Mouse (Mus musculus): ENCODE data around the gene Fam98c. TPM values are rescaled to one million over a fixed set of nuclear protein-coding genes. Genes with fewer than 3 reads are reported as not detected.

The Fam98c gene
- polyA plus RNA-seq, 1 experiment from 2014 or later: 18.4 TPM

GRCm38 (mm10) chr7:29170066-29170754, 14.2 kb upstream of the Fam98c start, which contains the start of the genes Ggn and Spred3:
TSS of gene Ggn (plus strand) at chr7:29170210.
TSS of gene Spred3 (minus strand) at chr7:29170411.
- peaks cover 32% of the 10 kb centered on the region for H3K36me3 ChIP-seq
- peaks cover 63% of the 10 kb centered on the region for H3K27me3 ChIP-seq (ENCODE audit: insufficient read depth, poor library complexity, severe bottlenecking)
- WGBS: under 1% methylated on average over 30 of the region's 30 CpGs
- peak; percentile 76 for DNase-seq (ENCODE audit: low spot score)
- peak within 1 kb of the TSS; percentile 76 for H3K4me3 ChIP-seq
- no peaks in the 10 kb centered on the region for H3K9me3 ChIP-seq
- peaks cover 67% of the 10 kb centered on the region for H3K4me1 ChIP-seq (replicated peaks)
- peak within 1 kb of the TSS; percentile 94 for H3K27ac ChIP-seq

DNA sequence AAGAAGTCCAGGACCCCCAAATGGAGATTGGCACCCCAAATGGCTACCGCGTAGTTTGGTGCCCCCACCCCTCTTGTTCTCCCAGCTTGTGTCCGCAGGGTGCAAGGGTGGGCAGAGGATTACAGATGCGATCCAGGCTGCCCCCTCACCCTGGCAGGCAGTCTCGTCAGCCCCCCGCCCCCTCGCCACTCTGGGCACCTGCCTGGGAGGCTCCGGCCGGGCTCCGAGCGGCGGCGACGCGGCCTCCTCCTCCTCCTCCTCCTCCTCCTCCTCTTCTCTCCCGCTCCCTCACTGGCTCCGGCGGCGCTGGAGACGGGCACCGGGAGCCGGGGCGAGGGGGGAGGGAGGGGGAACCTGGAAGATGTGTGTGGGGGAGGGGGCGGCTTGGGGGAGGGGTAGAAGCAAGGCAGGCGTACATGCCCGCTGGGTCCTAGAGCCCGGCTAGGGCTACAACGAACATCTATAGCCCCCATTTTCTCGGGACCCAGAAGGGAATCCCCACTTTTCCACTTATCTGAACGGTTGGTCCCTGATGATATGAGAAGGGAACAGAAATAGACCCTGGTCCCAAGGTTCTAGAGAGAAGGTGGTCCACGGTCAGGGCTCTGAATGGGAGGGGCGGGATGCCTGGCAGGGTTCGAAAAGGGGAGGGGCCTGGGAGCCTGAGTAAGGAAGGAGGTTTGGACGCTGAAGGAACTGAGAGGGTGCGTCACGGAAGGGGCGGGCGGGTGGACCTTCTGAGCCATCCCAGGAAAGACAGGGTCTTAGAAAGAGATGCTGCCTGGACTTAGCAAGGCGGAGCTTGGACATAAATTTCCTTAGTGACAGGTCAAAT, 13.4 kb upstream of the Fam98c start:
- Histone ChIP-seq H3K9me3 (no peaks in the 10 kb centered on the region), H3K4me1 (replicated peaks) (peaks cover 67% of the 10 kb centered on the region), H3K27ac (peak overlapping the region; percentile 94), H3K27me3 (ENCODE audit: insufficient read depth, poor library complexity, severe bottlenecking) (peaks cover 57% of the 10 kb centered on the region), H3K36me3 (peaks cover 25% of the 10 kb centered on the region), H3K4me3 (peak overlapping the region; percentile 76)
- 1% methylated on average over 33 of the region's 39 CpGs for WGBS
- DNase-seq (ENCODE audit: low spot score): peak; percentile 88

DNA sequence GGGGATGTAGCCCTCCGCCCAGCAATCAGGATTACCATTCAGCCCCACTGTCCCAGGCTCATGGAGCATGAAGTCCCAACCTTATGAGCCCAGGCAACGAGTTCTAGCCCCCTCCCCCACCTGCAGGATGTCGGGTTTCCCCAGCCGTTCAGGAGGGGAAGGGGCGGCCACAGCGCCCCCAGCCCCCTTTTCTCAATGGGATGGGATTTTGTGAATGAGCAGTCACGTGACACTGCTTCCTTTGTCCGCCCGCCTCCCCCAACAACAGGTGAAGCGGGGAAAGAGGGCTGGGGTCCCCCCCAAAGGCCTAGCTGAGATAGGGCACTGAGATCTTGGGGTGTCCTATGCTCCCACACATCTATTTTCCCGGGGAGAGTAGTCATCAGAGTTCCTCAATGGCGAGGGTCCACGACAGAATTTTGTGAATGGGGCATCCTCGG, 12.8 kb upstream of the Fam98c start:
- Histone ChIP-seq H3K9me3 (no peaks in the 10 kb centered on the region), H3K4me3 (peak overlapping the region; percentile 76), H3K27ac (peak overlapping the region; percentile 94), H3K36me3 (peaks cover 20% of the 10 kb centered on the region), H3K4me1 (replicated peaks) (peaks cover 67% of the 10 kb centered on the region), H3K27me3 (ENCODE audit: insufficient read depth, poor library complexity, severe bottlenecking) (peaks cover 51% of the 10 kb centered on the region)
- under 1% methylated on average over 14 of the region's 14 CpGs for WGBS
- DNase-seq (ENCODE audit: low spot score): peak; percentile 65

GRCm38 (mm10) chr7:29168121-29168695, 12.2 kb upstream of the Fam98c start:
- Histone ChIP-seq H3K27ac (peak overlapping the region; percentile 94), H3K4me1 (replicated peaks) (peaks cover 62% of the 10 kb centered on the region), H3K27me3 (ENCODE audit: insufficient read depth, poor library complexity, severe bottlenecking) (peaks cover 45% of the 10 kb centered on the region), H3K4me3 (peak overlapping the region; percentile 76), H3K36me3 (peaks cover 20% of the 10 kb centered on the region), H3K9me3 (no peaks in the 10 kb centered on the region)
- DNase-seq (ENCODE audit: low spot score): peak; percentile 31
- WGBS: 2% methylated on average over 10 of the region's 10 CpGs

DNA sequence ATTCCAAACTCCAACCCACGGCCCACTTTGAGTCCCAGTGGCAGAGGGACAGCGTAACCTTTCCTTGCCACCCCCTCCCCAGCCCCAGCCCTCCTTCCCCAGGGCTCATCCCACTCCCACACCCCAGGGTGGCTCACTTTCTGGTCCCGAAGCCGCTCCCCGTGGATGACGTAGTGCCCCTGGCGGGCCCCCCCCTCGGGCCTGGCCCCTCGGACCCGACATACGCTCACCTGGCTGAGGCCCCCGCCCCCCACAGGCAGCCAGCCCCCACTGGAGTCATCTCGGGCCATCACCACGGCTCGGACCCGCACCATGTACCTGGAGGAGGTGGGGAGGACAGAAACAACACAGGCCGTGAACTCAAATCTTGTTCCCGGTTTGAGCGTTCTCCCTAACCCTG, 11.6 kb upstream of the Fam98c start:
- H3K4me3 ChIP-seq: peak overlapping the region; percentile 76
- peak overlapping the region; percentile 94 for H3K27ac ChIP-seq
- no peaks in the 10 kb centered on the region for H3K9me3 ChIP-seq
- no peak for DNase-seq (ENCODE audit: low spot score)
- peaks cover 39% of the 10 kb centered on the region for H3K27me3 ChIP-seq (ENCODE audit: insufficient read depth, poor library complexity, severe bottlenecking)
- peaks cover 62% of the 10 kb centered on the region for H3K4me1 ChIP-seq (replicated peaks)
- 13% methylated on average over 19 of the region's 19 CpGs for WGBS
- H3K36me3 ChIP-seq: peaks cover 20% of the 10 kb centered on the region

DNA sequence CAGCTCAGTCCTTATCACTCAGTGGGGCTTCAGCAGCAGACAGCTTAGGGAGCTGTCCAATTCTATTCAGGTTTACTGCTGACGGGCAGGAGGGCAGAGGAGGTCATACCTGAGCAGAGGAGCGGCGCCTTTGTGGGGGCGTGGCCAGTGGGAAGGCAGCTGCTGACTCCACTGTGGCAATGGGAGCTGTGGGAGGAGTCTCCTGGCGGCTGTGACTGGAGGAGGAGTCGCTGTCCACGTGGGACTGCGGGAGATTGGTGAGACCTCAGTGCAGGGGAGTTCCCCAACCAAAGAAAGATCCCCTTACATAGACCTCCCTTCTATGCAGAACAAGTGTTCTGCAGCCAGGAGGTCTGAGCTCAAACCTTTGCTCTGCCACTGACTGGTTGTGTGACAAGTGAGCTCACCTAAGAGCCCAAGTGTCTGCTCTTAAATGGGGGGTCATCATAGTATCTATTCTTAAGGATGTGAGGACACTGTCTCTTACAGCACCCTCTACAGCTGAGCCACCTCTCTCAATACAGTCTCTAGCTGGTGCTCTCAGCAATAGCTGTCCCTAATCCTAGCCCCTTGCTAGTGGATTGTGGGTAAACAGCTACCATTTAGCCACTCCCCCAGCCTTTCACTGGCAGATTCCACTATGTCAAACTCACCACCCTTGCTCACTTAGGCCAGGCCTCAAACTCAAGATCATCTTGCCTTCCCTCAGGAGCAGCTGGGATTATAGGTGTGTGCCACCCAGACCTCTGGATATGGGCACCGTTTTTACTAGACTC, 6.9 kb upstream of the Fam98c start:
- Histone ChIP-seq H3K36me3 (peaks cover 36% of the 10 kb centered on the region), H3K4me3 (no peak overlapping the region), H3K4me1 (replicated peaks) (peaks cover 39% of the 10 kb centered on the region), H3K9me3 (no peaks in the 10 kb centered on the region), H3K27ac (no peak overlapping the region), H3K27me3 (ENCODE audit: insufficient read depth, poor library complexity, severe bottlenecking) (peaks cover 49% of the 10 kb centered on the region)
- no peak for DNase-seq (ENCODE audit: low spot score)
- WGBS: 22% methylated on average over 9 of the region's 9 CpGs

DNA sequence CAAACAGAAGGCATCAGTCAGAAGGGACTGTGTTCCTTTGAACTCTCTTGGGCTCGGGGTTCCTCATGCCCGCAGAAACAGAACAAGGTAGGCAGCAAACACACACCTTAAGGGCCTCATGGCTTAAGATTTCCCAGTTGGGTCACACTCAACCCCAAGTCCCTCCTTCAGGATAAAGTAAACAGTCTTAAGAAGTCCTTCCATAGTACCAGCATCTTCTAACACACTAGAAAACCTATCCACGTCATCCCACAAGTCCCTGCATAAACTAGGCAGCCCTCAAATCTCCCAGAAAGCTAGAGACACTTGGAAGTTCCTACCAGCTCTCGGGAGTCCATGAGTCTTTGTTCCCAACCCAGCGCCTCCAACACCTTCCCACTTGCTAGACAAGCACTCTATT, 6.3 kb upstream of the Fam98c start:
- Histone ChIP-seq H3K4me1 (replicated peaks) (peaks cover 33% of the 10 kb centered on the region), H3K4me3 (no peak overlapping the region), H3K36me3 (peaks cover 36% of the 10 kb centered on the region), H3K27me3 (ENCODE audit: insufficient read depth, poor library complexity, severe bottlenecking) (peaks cover 47% of the 10 kb centered on the region), H3K9me3 (no peaks in the 10 kb centered on the region), H3K27ac (no peak overlapping the region)
- 77% methylated on average over 5 of the region's 5 CpGs for WGBS
- DNase-seq (ENCODE audit: low spot score): no peak

- DNase-seq (ENCODE audit: low spot score): no peak
- H3K4me1 ChIP-seq (replicated peaks): peaks cover 49% of the 10 kb centered on the region
- peaks cover 39% of the 10 kb centered on the region for H3K27me3 ChIP-seq (ENCODE audit: insufficient read depth, poor library complexity, severe bottlenecking)
- peaks cover 34% of the 10 kb centered on the region for H3K36me3 ChIP-seq
- H3K27ac ChIP-seq: peak overlapping the region; percentile 17; the same call in 1 of the 2 replicates
- WGBS: 2% methylated on average over 5 of the region's 5 CpGs
- H3K4me3 ChIP-seq: 0 out of 2 replicates have a peak overlapping the region, but pooled peaks have one; percentile 2
- H3K9me3 ChIP-seq: peaks cover 7% of the 10 kb centered on the region; the same call in 1 of the 2 replicates
These were observed 2.2 kb upstream of the Fam98c start for GRCm38 (mm10) chr7:29158264-29158663.

- peaks cover 33% of the 10 kb centered on the region for H3K4me1 ChIP-seq (replicated peaks)
- peaks cover 7% of the 10 kb centered on the region; the same call in 1 of the 2 replicates for H3K9me3 ChIP-seq
- H3K27ac ChIP-seq: peak overlapping the region; percentile 88
- DNase-seq (ENCODE audit: low spot score): peak; percentile 88
- peaks cover 28% of the 10 kb centered on the region for H3K27me3 ChIP-seq (ENCODE audit: insufficient read depth, poor library complexity, severe bottlenecking)
- H3K36me3 ChIP-seq: peaks cover 12% of the 10 kb centered on the region; the same call in 1 of the 2 replicates
- 7% methylated on average over 37 of the region's 37 CpGs for WGBS
- H3K4me3 ChIP-seq: peak overlapping the region; percentile 71
These were observed 717 bp downstream of the Fam98c start for GRCm38 (mm10) chr7:29155196-29155837.

DNA sequence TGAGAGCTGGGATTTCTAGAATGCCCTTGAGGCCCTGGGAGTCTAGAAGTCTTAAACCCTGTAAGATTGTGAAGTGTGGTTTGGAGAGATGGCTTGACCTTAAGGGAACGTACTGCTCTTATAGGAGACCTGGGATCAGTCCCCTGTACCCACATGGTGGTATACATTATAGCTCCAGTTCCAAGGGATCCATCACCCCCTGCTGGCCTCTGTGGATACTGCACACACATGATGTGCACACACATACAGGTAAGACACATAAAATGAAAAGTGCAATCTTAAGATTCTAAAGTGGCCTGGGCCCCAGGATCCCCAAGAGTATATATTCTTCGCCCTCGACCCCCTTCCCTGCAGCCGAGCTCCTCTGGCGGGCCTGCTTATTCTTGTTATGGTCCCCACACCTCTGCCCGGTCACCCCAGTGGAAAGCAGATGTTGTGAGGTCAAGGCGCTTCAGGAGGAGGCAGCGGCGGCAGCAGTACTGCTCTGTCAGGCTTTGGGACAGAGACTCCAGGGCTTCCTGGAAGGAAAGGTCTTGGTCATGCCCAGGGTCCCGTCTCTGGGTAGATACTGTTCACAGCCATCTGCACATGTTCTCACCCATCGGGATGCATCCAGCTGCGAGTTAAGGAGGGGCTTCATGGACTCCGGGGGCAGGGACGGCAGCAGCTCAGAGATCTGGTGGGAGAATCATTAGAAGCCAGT, 1.9 kb downstream of the Fam98c start:
- H3K27me3 ChIP-seq (ENCODE audit: insufficient read depth, poor library complexity, severe bottlenecking): peaks cover 16% of the 10 kb centered on the region
- WGBS: 93% methylated on average over 14 of the region's 14 CpGs
- no peak for DNase-seq (ENCODE audit: low spot score)

GRCm38 (mm10) chr7:29151486-29151885, 4.5 kb downstream of the Fam98c start:
- WGBS: 66% methylated on average over 10 of the region's 10 CpGs
- H3K9me3 ChIP-seq: peaks cover 7% of the 10 kb centered on the region; the same call in 1 of the 2 replicates

More for the DNA sequence above, 1.9 kb downstream of the Fam98c start:
- Histone ChIP-seq H3K4me3 (no peak overlapping the region), H3K4me1 (replicated peaks) (peaks cover 31% of the 10 kb centered on the region), H3K36me3 (peaks cover 12% of the 10 kb centered on the region; the same call in 1 of the 2 replicates), H3K27ac (no peak overlapping the region), H3K9me3 (peaks cover 7% of the 10 kb centered on the region; the same call in 1 of the 2 replicates)

More at GRCm38 (mm10) chr7:29151486-29151885, 4.5 kb downstream of the Fam98c start:
- H3K27me3 ChIP-seq (ENCODE audit: insufficient read depth, poor library complexity, severe bottlenecking): no peaks in the 10 kb centered on the region; the same call in 1 of the 2 replicates
- no peak overlapping the region for H3K27ac ChIP-seq
- H3K36me3 ChIP-seq: peaks cover 12% of the 10 kb centered on the region; the same call in 1 of the 2 replicates
- no peak for DNase-seq (ENCODE audit: low spot score)
- peaks cover 25% of the 10 kb centered on the region for H3K4me1 ChIP-seq (replicated peaks)
- H3K4me3 ChIP-seq: no peak overlapping the region
